Mouse (Mus musculus) ES-E14 (cell line): ENCODE results near the gene Stk25. TPM values are rescaled to one million over a fixed set of nuclear protein-coding genes. Genes with fewer than 3 reads are reported as not detected.
A peak's percentile ranks its signal among the peaks of the same experiment; 100 is the strongest.

Experiments
- DNase-seq: peaks from one replicate; pipeline ENCODE4 v3.0.0-alpha.2; 2013; ENCODE audit warnings: low read depth, low spot score
- H3K27ac ChIP-seq: 2 replicates; pipeline ENCODE4 v1.5.1; 2012; ENCODE audit warnings: low read depth, mild to moderate bottlenecking, low read length, moderate library complexity, mixed read lengths; ENCODE audit not compliant: poor library complexity, insufficient read depth, severe bottlenecking
- H3K36me3 ChIP-seq: 2 replicates; pipeline ENCODE4 v1.6.1; 2012; ENCODE audit warnings: mild to moderate bottlenecking, low read length, moderate library complexity, mixed read lengths; ENCODE audit not compliant: control insufficient read depth, poor library complexity, insufficient read depth, severe bottlenecking
- H3K4me1 ChIP-seq, 2 experiments: fragments of 150-350 bp in 1 of 2; sonication (generic) in 1 of 2; 2 replicates each; pipeline ENCODE4 v1.6.1; 2012; ENCODE audit warnings: low read length in 2 of 2, mild to moderate bottlenecking in 1 of 2, mixed read lengths in 1 of 2; ENCODE audit not compliant: control insufficient read depth in 2 of 2, insufficient read depth in 2 of 2, poor library complexity in 1 of 2
- H3K4me3 ChIP-seq, 2 experiments: fragments of 150-350 bp in 1 of 2; sonication (generic) in 1 of 2; 2 replicates each; pipeline ENCODE4 v1.5.1; 2012; ENCODE audit warnings: low read length in 2 of 2, low read depth in 1 of 2, mild to moderate bottlenecking in 1 of 2, mixed read lengths in 1 of 2; ENCODE audit not compliant: insufficient read depth in 1 of 2, poor library complexity in 1 of 2, severe bottlenecking in 1 of 2
- H3K9ac ChIP-seq: 2 replicates; pipeline ENCODE4 v1.6.1; 2012; ENCODE audit warnings: low read depth, mild to moderate bottlenecking, low read length, mixed read lengths; ENCODE audit not compliant: poor library complexity, insufficient read depth, severe bottlenecking
- H3K9me3 ChIP-seq: fragments of 150-350 bp; sonication (generic); 2 replicates; pipeline ENCODE4 v1.6.1; 2012; ENCODE audit warnings: low read depth, mild to moderate bottlenecking, low read length; ENCODE audit not compliant: control insufficient read depth, insufficient read depth
- CHD2 ChIP-seq: IDR thresholded peaks from 2 replicates; pipeline ENCODE4 v1.6.1; 2014; ENCODE audit warnings: mild to moderate bottlenecking, low read depth, low read length, inconsistent platforms
- HCFC1 ChIP-seq: IDR thresholded peaks from 2 replicates; pipeline ENCODE4 v1.6.1; 2012; ENCODE audit warnings: low read length, inconsistent platforms, borderline replicate concordance; ENCODE audit not compliant: insufficient read depth
- MAFK ChIP-seq: IDR thresholded peaks from 2 replicates; pipeline ENCODE4 v1.6.1; 2014; ENCODE audit warnings: mild to moderate bottlenecking, low read depth, low read length, inconsistent platforms; ENCODE audit not compliant: insufficient read depth
- ZC3H11A ChIP-seq: IDR thresholded peaks from 2 replicates; pipeline ENCODE4 v1.6.1; 2012; ENCODE audit warnings: low read depth, mild to moderate bottlenecking, inconsistent platforms, low read length, borderline replicate concordance
- ZNF384 ChIP-seq: IDR thresholded peaks from 2 replicates; pipeline ENCODE4 v1.6.1; 2012; ENCODE audit warnings: low read depth, low read length, inconsistent platforms
- in situ Hi-C, 2 experiments: fragments of 600-800 bp; cut with MboI; formaldehyde crosslinking; loops; one replicate each; pipeline ENCODE4 v1.15.1; 2025; ENCODE audit warnings: low sequenced_read_pairs in 2 of 2, inconsistent platforms in 1 of 2; ENCODE audit not compliant: unreplicated experiment in 2 of 2
- total RNA-seq: library from RNA; depleted of rRNA; stranded (reverse); fragments of 300-350 nt; gene quantifications from 2 replicates; pipeline ENCODE4 v1.2.3, GENCODE M21; 2012; rRNA removed

Stk25 gene
- total RNA-seq, 1 experiment: 62.0 TPM

- TF ChIP-seq HCFC1 (no peak), MAFK (no peak), ZNF384 (no peak), CHD2 (no peak), ZC3H11A (no peak)
- peaks cover 0 to 9% of the 10 kb centered on the region in 2 experiments; a peak in 2 of 4 replicates for H3K4me1 ChIP-seq
- in situ Hi-C loops: no loop called here
- no peak overlapping the region for H3K9ac ChIP-seq
- no peaks in the 10 kb centered on the region for H3K36me3 ChIP-seq
- no peak for DNase-seq
- H3K27ac ChIP-seq: no peak overlapping the region
- H3K4me3 ChIP-seq: no peak overlapping the region
- H3K9me3 ChIP-seq: no peaks in the 10 kb centered on the region
Measured at GRCm38 (mm10) chr1:93577861-93578260, 80.6 kb downstream of the Stk25 start.

- peaks cover 0 to 9% of the 10 kb centered on the region in 2 experiments; a peak in 2 of 4 replicates for H3K4me1 ChIP-seq
- peak; percentile 46 for DNase-seq
- H3K4me3 ChIP-seq: no peak overlapping the region
- H3K9ac ChIP-seq: no peak overlapping the region
- H3K27ac ChIP-seq: no peak overlapping the region
- in situ Hi-C loops: no loop called here
- H3K36me3 ChIP-seq: no peaks in the 10 kb centered on the region
- TF ChIP-seq MAFK (no peak), ZC3H11A (no peak), ZNF384 (no peak), HCFC1 (no peak)
- no peaks in the 10 kb centered on the region for H3K9me3 ChIP-seq
Measured at GRCm38 (mm10) chr1:93577066-93577465, 81.4 kb downstream of the Stk25 start.

Other genes with a start within 250 kb of the Stk25 start
- 85.7 and 147 TPM in 2 replicates for gene Hdlbp, start 179.8 kb downstream of the Stk25 start, total RNA-seq
- 2.5 and 2.8 TPM in 2 replicates for gene Farp2, start 146.6 kb downstream of the Stk25 start, total RNA-seq
- 21.1 and 26.9 TPM in 2 replicates for gene Bok, start 27.0 kb upstream of the Stk25 start, total RNA-seq
- gene Atg4b, start 92.8 kb upstream of the Stk25 start, total RNA-seq: 30.8 and 32.7 TPM in 2 replicates
- 46.2 and 53.9 TPM in 2 replicates for gene Thap4, start 96.2 kb upstream of the Stk25 start, total RNA-seq
- 304 and 331 TPM in 2 replicates for gene Dtymk, start 143.3 kb upstream of the Stk25 start, total RNA-seq
- 23.2 and 26.5 TPM in 2 replicates for gene Ing5, start 145.3 kb upstream of the Stk25 start, total RNA-seq
- gene D2hgdh, start 166.2 kb upstream of the Stk25 start, total RNA-seq: 10.9 and 11.0 TPM in 2 replicates
- gene Gal3st2, start 202.6 kb upstream of the Stk25 start, total RNA-seq: not detected in 2 replicates